Mouse (Mus musculus) hindbrain, embryonic 14.5 days (tissue): ENCODE results near the gene Apol7a. TPM values are rescaled to one million over a fixed set of nuclear protein-coding genes. Genes with fewer than 3 reads are reported as not detected.

Experiments used
- polyA plus RNA-seq: library from polyadenylated mRNA; unstranded; fragments of >200 nt; fragmentation: Nextera tagmentation; extraction: Ambion mirVana; gene quantifications from 2 replicates; pipeline ENCODE4 v1.2.1, GENCODE M21; 2014

Apol7a gene
- polyA plus RNA-seq, 1 experiment from 2014 or later: not detected

Other genes starting within 250 kb of the Apol7a start
- gene Rbfox2, start 92.1 kb downstream of the Apol7a start, polyA plus RNA-seq: 154 and 164 TPM in 2 replicates
- 0.26 TPM in 1 of 2 replicates, not detected in the other for gene Apol9a, start 12.0 kb upstream of the Apol7a start, polyA plus RNA-seq
- not detected in 2 replicates for gene Apol7b, start 48.4 kb upstream of the Apol7a start, polyA plus RNA-seq
- not detected in 2 replicates for gene Apol10a, start 77.9 kb upstream of the Apol7a start, polyA plus RNA-seq
- gene Apol11a, start 109.2 kb upstream of the Apol7a start, polyA plus RNA-seq: not detected in 2 replicates
- gene Apol7c, start 134.2 kb upstream of the Apol7a start, polyA plus RNA-seq: not detected in 2 replicates
- not detected in 2 replicates for gene 1700025B11Rik, start 162.8 kb upstream of the Apol7a start, polyA plus RNA-seq
- gene Apol10b, start 197.0 kb upstream of the Apol7a start, polyA plus RNA-seq: 0.09 TPM in 1 of 2 replicates, not detected in the other
- not detected in 2 replicates for gene Gm36245, start 200.1 kb upstream of the Apol7a start, polyA plus RNA-seq
- gene Apol11b, start 244.2 kb upstream of the Apol7a start, polyA plus RNA-seq: not detected in 2 replicates